Mouse (Mus musculus) layer of hippocampus, postnatal 25 days (tissue): ENCODE measurements around the gene Sclt1. TPM values are rescaled to one million over a fixed set of nuclear protein-coding genes. Genes with fewer than 3 reads are reported as not detected.

ENCODE experiments used
- DNase-seq, 2 experiments: peaks; one replicate each; pipeline ENCODE4 v3.0.0; 2022; ENCODE audit warnings: mixed read lengths in 2 of 2, low spot score in 1 of 2; ENCODE audit errors: extremely low spot score in 1 of 2
- total RNA-seq, 2 experiments: library from RNA; stranded (reverse); gene quantifications; 2 replicates each; pipeline ENCODE4 v1.2.3; 2021

The Sclt1 gene
- total RNA-seq, 2 experiments from 2014 or later, result 11.8 to 18.6 TPM

- no peak for DNase-seq
Measured at GRCm38 (mm10) chr3:41607050-41607449, 135.3 kb downstream of the Sclt1 start.

GRCm38 (mm10) chr3:41606330-41606664 lies 136.0 kb downstream of the Sclt1 start:
- DNase-seq, result no peak

DNA sequence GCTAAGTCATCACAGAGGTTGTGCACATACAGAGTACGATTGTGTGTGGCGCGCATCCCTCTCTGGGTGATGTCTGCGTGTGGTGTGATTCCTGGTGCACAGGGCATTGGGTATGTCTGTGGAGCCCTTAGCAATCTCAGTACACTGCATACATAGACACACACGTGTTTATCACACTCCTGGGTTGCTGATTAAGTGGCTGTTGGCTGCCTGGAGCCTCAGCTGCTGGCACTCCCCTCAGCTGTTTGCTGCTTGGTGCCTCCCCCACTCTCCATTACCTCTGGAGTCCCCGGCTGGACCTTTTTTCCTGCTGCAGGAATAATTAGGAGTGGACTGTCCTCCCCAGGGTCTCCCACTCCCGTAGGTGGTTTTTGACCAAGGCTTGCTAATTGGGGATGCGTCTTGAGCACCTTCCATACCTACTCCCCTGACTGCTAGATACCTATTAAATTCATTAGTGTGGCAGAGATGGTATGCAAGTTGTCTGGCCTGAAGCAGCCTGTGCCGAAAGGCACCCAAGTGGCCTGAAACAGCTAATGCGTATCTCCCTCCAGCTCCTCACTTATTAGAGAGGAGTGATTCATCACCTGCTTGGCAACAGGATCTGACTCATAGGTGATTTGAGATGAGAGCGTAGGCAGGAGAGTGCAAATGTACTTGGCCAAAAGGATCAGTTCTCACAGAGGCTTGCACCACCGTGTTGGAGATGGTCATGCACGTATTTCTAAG lies 136.5 kb downstream of the Sclt1 start:
- DNase-seq, result no peak

DNA sequence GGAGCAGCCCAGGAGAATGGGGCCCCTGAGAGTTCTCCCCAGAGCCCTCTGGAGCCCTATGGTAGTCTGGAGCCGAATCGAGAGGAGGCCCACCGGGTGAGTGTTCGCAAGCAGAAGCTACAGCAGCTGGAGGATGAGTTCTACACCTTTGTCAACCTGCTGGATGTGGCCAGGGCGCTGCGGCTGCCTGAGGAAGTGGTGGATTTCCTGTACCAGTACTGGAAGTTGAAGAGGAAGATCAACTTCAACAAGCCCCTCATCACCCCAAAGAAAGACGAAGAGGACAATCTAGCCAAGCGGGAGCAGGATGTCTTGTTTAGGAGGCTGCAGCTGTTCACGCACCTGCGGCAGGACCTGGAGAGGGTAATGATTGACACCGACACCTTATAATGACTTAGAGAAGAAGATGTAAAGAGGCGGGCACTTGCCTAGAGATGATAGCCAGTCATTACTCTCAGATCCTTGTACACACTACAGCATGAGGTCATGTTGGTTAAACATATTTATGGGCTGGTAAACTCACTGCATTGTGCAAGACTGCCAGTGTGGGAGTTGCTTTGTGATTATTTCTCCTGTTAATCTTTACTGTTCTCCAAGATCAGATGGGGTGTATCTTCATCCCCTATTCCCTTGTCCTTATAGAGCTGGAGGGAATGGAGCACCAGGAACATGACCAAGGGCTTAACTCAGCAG lies 137.5 kb downstream of the Sclt1 start:
- no peak for DNase-seq

- no peak for DNase-seq
Measured at GRCm38 (mm10) chr3:41603470-41604019, 138.8 kb downstream of the Sclt1 start.

GRCm38 (mm10) chr3:41602933-41603332 lies 139.4 kb downstream of the Sclt1 start:
- DNase-seq, result no peak

GRCm38 (mm10) chr3:41601226-41602020 lies 140.9 kb downstream of the Sclt1 start:
- DNase-seq, result no peak

GRCm38 (mm10) chr3:41599806-41600589 lies 142.3 kb downstream of the Sclt1 start:
- peak in 1 of 2 experiments; percentile 59 for DNase-seq

- DNase-seq, result no peak
Measured at GRCm38 (mm10) chr3:41599226-41599625, 143.1 kb downstream of the Sclt1 start.

DNA sequence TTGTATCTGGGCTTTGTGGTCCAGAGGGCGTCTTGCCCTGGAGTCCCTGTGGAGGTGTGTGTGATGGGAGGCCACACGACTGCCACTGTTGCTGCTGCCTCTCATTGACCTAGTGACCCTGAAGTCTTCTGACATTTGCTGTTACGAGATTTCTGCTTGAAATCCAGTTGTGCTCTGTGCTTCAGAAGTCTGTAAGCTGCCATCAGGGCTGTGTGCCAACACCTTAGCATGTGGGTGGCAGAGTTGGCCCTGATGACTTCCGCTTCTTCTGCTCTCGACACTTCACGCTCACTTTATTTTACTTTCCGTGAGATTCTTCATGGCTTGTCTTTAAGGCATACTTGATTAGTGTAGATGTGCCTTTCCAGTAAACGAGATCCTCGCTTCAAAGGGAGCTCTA lies 143.9 kb downstream of the Sclt1 start:
- no peak for DNase-seq

DNA sequence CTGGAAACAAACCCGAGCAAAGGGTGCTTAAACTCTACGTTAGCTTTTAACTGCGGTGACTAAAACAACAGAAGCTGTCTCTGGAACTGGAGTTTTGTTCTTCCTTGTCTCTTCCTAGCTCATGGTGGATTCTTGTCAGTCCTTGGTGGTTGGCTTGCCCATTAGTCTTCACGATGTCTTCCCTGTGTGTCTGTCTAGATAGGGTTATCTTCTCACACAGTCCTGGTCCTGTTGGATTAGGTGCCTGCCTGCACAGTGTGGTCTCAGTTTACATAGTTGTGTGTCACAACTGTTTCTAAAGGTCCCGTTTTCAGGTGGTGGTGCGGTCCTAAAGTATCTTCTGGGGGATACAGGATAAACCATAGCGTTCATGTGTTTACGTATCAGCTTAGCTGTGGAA lies 145.3 kb downstream of the Sclt1 start:
- no peak for DNase-seq

DNA sequence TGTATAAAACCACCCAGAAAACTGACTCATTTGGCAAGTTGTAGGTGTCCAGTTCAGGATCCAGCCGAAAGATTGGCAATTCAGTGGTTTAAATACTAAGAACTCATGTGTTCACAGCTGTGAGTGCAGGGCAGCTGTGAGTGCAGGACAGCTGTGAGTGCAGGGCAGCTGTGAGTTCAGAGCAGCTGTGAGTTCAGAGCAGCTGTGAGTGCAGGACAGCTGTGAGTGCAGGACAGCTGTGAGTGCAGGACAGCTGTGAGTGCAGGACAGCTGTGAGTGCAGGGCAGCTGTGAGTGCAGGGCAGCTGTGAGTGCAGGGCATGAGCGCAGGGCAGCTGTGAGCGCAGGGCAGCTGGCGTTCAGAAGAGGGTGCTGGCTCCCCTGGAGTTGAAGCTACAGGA lies 147.3 kb downstream of the Sclt1 start:
- no peak for DNase-seq

DNA sequence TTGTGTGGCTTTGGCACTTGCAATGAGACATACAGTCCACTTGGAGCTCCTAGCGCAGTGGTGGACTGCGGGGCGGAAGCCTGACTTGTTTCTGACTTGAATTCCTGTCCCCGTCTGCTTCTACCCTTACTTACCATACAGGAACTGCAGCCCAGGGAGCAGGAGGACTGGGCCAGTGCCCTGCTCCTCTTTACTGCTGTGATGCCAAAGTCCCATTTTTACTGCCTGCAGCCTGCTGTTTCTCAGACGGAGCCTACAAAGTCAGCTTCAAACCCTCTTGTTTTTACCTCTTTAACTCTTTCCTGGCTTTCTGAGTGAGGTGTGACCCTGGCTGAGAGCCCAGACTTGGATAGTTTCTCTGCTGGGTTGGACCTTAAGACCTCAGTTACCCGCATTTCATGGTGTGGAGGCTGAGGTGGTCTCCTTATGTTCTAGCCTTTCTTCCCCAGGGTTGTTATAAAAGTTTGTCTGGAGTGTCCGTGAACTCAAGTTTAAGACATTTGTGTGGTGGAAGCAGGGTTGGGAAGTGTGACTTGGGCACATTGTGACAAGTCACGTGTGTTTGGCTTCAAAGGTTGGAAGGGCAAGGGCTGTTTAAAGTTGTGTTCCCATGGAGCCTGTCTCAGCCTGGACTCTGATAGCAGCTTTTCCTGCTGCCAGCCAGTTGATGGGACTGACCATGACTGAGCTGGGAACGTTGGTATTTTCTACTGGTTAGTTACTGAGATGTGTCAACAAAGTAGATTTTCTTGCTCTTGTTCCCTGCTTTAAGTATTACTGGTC lies 148.0 kb downstream of the Sclt1 start:
- DNase-seq, result no peak

DNA sequence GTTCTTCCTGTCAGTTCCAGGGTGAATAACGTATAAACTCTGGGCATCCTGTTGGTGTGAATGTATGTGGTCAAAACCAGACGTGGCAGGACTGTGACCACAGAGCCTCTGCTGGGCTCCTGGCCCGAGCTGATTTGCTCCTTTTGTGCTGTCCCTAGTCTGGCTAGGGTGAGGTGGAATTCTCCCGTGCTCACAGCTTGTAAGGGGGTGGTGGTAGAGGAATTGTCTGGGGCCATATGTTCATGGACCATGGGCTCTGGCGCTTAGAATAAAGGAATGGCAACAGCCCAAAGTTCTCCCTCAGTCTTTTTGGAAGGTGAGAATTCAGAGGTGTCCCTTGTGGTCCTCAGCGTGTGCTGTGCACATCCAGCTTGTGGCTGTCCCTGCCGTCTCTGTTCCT lies 149.5 kb downstream of the Sclt1 start:
- no peak for DNase-seq

DNA sequence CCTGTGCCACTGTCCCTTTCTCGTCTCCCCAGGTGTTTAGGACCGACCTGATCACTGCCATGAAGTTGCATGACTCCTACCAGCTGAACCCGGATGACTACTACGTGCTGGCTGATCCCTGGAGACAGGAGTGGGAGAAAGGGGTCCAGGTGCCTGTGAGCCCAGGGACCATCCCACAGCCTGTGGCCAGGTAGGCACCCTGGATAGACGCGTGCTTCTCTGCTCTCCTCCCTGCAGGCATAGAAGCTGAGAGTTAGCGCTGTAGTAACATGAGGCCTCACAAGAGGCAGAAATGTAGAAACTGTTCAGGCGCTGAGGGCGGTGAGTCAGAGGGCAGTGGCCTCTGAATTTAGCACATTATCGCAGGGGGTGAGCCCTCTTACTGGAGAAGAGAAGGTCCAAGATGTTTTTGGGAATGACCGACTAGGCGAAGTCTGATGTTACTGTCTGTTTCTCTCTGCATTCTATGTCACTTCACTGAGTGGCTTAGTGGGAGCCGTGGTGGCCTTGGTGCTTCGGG lies 150.6 kb downstream of the Sclt1 start:
- DNase-seq, result no peak

- DNase-seq, result no peak
Measured at GRCm38 (mm10) chr3:41590695-41591559, 151.4 kb downstream of the Sclt1 start.

GRCm38 (mm10) chr3:41589988-41590387 lies 152.3 kb downstream of the Sclt1 start:
- DNase-seq, result no peak

DNA sequence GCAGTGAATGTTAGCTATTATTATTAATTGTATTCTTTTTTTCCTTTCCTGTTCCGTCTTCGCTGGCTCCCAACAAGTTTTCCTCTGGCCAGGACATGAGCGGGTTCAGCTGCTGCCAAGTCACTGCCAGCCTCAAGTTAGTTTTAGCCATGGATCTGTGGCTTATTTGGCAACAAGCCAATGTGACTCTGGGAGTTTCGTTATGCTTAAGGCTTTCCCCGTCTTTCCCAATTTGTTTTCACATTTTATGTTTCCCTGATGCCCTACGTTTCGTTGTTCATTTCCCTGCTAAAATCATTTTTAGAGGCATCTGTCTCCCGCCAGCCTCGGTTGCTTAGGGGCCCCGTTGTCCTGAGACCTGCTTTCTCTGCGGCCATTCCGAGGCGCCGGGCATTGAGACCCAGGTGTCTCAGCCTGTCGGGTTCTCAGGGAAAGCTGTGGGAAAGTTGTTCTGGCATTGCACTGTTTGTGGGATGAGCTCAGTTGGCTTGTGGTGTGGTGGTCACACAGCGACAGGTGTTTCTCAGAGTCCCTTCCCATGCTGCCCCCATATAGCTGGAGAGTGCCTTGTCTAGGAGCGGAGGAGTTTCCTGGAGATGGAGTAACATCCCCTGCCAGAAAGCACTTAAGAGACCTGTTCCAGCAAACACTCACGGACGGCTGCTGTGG lies 152.9 kb downstream of the Sclt1 start:
- DNase-seq, result no peak
